Mouse (Mus musculus) pancreas, adult 10 weeks (tissue): ENCODE measurements around the gene Ccdc27. TPM values are rescaled to one million over a fixed set of nuclear protein-coding genes. Genes with fewer than 3 reads are reported as not detected.

Source experiments
- polyA plus RNA-seq: library from polyadenylated mRNA; stranded (reverse); fragments of 350-450 nt; fragmentation: Illumina TruSeq; extraction: RNeasy Lipid Tissue Mini Kit (QIAGEN cat#74804); gene quantifications from one replicate; pipeline ENCODE4 v1.2.3, GENCODE M21; 2015; ENCODE audit warnings: low read depth, low replicate concordance; ENCODE audit not compliant: insufficient read depth

Ccdc27 gene
- polyA plus RNA-seq, result not detected

DNA sequence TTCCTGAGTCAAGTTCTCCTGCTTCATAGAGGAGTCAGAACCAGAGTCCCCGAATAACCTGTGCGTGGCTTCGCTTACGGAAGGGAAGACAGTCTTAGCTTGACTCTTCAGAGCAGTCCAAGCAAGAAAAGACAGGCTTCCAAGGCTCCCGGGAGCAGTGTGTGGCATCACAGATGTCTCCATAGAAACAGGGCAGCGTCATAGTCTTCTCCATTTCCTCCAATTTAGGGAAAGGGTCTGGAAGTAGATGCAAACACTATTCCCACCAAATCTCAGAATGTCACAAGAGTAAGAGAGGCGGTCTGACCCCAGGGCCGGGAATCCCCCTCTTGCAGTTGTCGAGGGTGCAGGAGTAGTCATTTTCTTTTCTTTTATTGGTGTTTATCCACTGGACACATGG lies at the start of gene Ccdc27:
Gene Ccdc27, minus strand, starts transcription at position 101 of the 400 bp plus-strand sequence.

GRCm38 (mm10) chr4:154025641-154026440 lies 16.6 kb downstream of the Ccdc27 start, which contains the start of gene Smim1:
Gene Smim1 (minus strand): TSS chr4:154026230.

DNA sequence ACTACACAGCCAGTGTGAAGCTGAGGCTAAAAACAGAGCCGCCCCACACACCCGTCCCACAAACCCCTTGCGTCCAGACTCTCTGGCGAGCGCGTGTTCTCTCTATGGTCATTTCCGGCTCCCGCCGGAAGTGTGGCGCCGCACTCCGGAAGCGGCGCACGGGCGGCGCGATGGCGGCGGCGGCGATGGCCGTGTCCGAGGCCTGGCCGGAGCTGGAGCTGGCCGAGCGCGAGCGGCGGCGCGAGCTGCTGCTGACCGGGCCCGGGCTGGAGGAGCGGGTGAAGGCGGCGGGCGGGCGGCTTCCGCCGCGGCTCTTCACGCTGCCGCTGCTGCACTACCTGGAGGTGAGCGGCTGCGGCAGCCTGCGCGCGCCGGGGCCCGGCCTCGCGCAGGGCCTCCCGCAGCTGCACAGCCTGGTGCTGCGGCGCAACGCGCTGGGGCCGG lies 30.8 kb downstream of the Ccdc27 start, which contains the start of gene Lrrc47:
Gene Lrrc47, plus strand, starts transcription at position 86 of the 444 bp plus-strand sequence.

Other genes starting within 250 kb of the Ccdc27 start
- 10.4 TPM for gene A430005L14Rik, start 85.4 kb downstream of the Ccdc27 start, polyA plus RNA-seq
- 4.0 TPM for gene Dffb, start 67.6 kb downstream of the Ccdc27 start, polyA plus RNA-seq
- 4.0 TPM for gene Cep104, start 67.5 kb downstream of the Ccdc27 start, polyA plus RNA-seq
- 11.4 TPM for gene Lrrc47, start 30.9 kb downstream of the Ccdc27 start, polyA plus RNA-seq
- gene Smim1, start 16.4 kb downstream of the Ccdc27 start, polyA plus RNA-seq, result 26.5 TPM
- gene Trp73, start 97.5 kb upstream of the Ccdc27 start, polyA plus RNA-seq, result not detected
- 3.3 TPM for gene Wrap73, start 99.7 kb upstream of the Ccdc27 start, polyA plus RNA-seq
- gene Tprgl, start 118.0 kb upstream of the Ccdc27 start, polyA plus RNA-seq, result 29.5 TPM
- 4.2 TPM for gene Megf6, start 128.1 kb upstream of the Ccdc27 start, polyA plus RNA-seq